Mouse (Mus musculus) midbrain, embryonic 13.5 days (tissue): ENCODE measurements around the gene Prkd2. TPM values are rescaled to one million over a fixed set of nuclear protein-coding genes. Genes with fewer than 3 reads are reported as not detected.
A peak's percentile ranks its signal among the peaks of the same experiment; 100 is the strongest.

Experiments used
- ATAC-seq: fragments of 200-750 bp; cut with Nextera tagmentation; 2 replicates; pipeline ENCODE4 v1.8.0; 2017; ENCODE audit warnings: mild to moderate bottlenecking, moderate TSS enrichment, moderate library complexity
- H3K27ac ChIP-seq: fragments of 300-500 bp; sonication (generic); 2 replicates; pipeline ENCODE4 v1.5.1; 2015; ENCODE audit warnings: inconsistent platforms, mild to moderate bottlenecking, moderate library complexity
- H3K27me3 ChIP-seq: fragments of 300-500 bp; sonication (generic); 2 replicates; pipeline ENCODE4 v1.6.1; 2015; ENCODE audit warnings: mild to moderate bottlenecking, inconsistent platforms
- H3K36me3 ChIP-seq: fragments of 300-500 bp; sonication (generic); 2 replicates; pipeline ENCODE4 v1.6.1; 2015; ENCODE audit warnings: mild to moderate bottlenecking, inconsistent platforms
- H3K4me1 ChIP-seq: fragments of 300-500 bp; sonication (generic); replicated peaks from 2 replicates; pipeline ENCODE4 v1.6.1; 2015; ENCODE audit warnings: inconsistent platforms
- H3K4me2 ChIP-seq: fragments of 300-500 bp; sonication (generic); replicated peaks from 2 replicates; pipeline ENCODE4 v1.6.1; 2015; ENCODE audit warnings: moderate library complexity, mild to moderate bottlenecking, inconsistent platforms
- H3K4me3 ChIP-seq: fragments of 300-500 bp; sonication (generic); replicated peaks from 2 replicates; pipeline ENCODE4 v1.5.1; 2015; ENCODE audit warnings: mild to moderate bottlenecking, inconsistent platforms
- H3K9ac ChIP-seq: fragments of 300-500 bp; sonication (generic); replicated peaks from 2 replicates; pipeline ENCODE4 v1.6.1; 2015; ENCODE audit warnings: mild to moderate bottlenecking, inconsistent platforms
- H3K9me3 ChIP-seq: fragments of 300-500 bp; sonication (generic); 2 replicates; pipeline ENCODE4 v1.6.1; 2016; ENCODE audit warnings: mild to moderate bottlenecking, inconsistent platforms
- WGBS: fragments of 180-500 bp; shearing (Covaris S2); methylation state at CpG from one replicate; pipeline ENCODE4 v1.1.7; 2015; 5-methylcytosine and 5-hydroxymethylcytosine counted together
- polyA plus RNA-seq: library from polyadenylated mRNA; unstranded; fragments of >200 nt; fragmentation: Nextera tagmentation; extraction: Ambion mirVana; gene quantifications from 2 replicates; pipeline ENCODE4 v1.2.1, GENCODE M21; 2015

The Prkd2 gene
- polyA plus RNA-seq: 6.4 and 6.6 TPM in 2 replicates

- peak; percentile 85 for ATAC-seq
- under 1% methylated on average over 31 of the region's 32 CpGs for WGBS
- Histone ChIP-seq H3K27ac (peak within 1 kb of the TSS; percentile 54), H3K4me1 (peaks cover 30% of the 10 kb centered on the region), H3K4me2 (peak within 1 kb of the TSS; percentile 91), H3K27me3 (no peaks in the 10 kb centered on the region), H3K4me3 (peak within 1 kb of the TSS; percentile 62), H3K36me3 (peaks cover 41% of the 10 kb centered on the region), H3K9ac (peak within 1 kb of the TSS; percentile 73), H3K9me3 (no peaks in the 10 kb centered on the region)
These were observed at the start of gene Prkd2 for GRCm38 (mm10) chr7:16842645-16843063. Prkd2 (plus strand) TSS chr7:16842902.

GRCm38 (mm10) chr7:16793010-16793725 is 49.5 kb upstream of the Prkd2 start:
- Histone ChIP-seq H3K4me1 (no peaks in the 10 kb centered on the region), H3K9me3 (no peaks in the 10 kb centered on the region), H3K9ac (no peak overlapping the region), H3K27me3 (no peaks in the 10 kb centered on the region), H3K4me2 (no peak overlapping the region), H3K27ac (no peak overlapping the region), H3K36me3 (peaks cover 17% of the 10 kb centered on the region), H3K4me3 (no peak overlapping the region)
- no peak for ATAC-seq
- 92% methylated on average over 19 of the region's 19 CpGs for WGBS

GRCm38 (mm10) chr7:16794886-16795285 is 47.8 kb upstream of the Prkd2 start:
- Histone ChIP-seq H3K36me3 (peaks cover 18% of the 10 kb centered on the region), H3K9me3 (no peaks in the 10 kb centered on the region), H3K4me2 (no peak overlapping the region), H3K4me1 (no peaks in the 10 kb centered on the region), H3K9ac (no peak overlapping the region), H3K27me3 (no peaks in the 10 kb centered on the region), H3K4me3 (no peak overlapping the region), H3K27ac (no peak overlapping the region)
- ATAC-seq: no peak
- 97% methylated on average over 5 of the region's 5 CpGs for WGBS

GRCm38 (mm10) chr7:16804409-16805028 is 38.2 kb upstream of the Prkd2 start:
- H3K4me2 ChIP-seq: no peak overlapping the region
- WGBS: 37% methylated on average over 8 of the region's 8 CpGs
- peaks cover 24% of the 10 kb centered on the region for H3K36me3 ChIP-seq
- no peaks in the 10 kb centered on the region for H3K9me3 ChIP-seq
- ATAC-seq: peak; percentile 58
- H3K27me3 ChIP-seq: no peaks in the 10 kb centered on the region
- 0 out of 2 replicates have a peak, but pooled peaks cover under 1% of the 10 kb centered on the region for H3K4me1 ChIP-seq
- H3K4me3 ChIP-seq: no peak overlapping the region
- H3K27ac ChIP-seq: no peak overlapping the region
- no peak overlapping the region for H3K9ac ChIP-seq

GRCm38 (mm10) chr7:16807936-16808335 is 34.8 kb upstream of the Prkd2 start:
- Histone ChIP-seq H3K9ac (no peak overlapping the region), H3K36me3 (peaks cover 25% of the 10 kb centered on the region), H3K27me3 (peaks cover 30% of the 10 kb centered on the region), H3K4me3 (no peak overlapping the region), H3K9me3 (no peaks in the 10 kb centered on the region), H3K4me2 (no peak overlapping the region), H3K27ac (no peak overlapping the region), H3K4me1 (peaks cover 32% of the 10 kb centered on the region)
- no peak for ATAC-seq
- 86% methylated on average over 9 of the region's 9 CpGs for WGBS

GRCm38 (mm10) chr7:16808647-16809046 is 34.1 kb upstream of the Prkd2 start:
- Histone ChIP-seq H3K4me1 (peaks cover 39% of the 10 kb centered on the region), H3K9ac (no peak overlapping the region), H3K27ac (no peak overlapping the region), H3K4me3 (no peak overlapping the region), H3K4me2 (no peak overlapping the region), H3K9me3 (no peaks in the 10 kb centered on the region), H3K36me3 (peaks cover 25% of the 10 kb centered on the region), H3K27me3 (peaks cover 35% of the 10 kb centered on the region)
- WGBS: 87% methylated on average over 9 of the region's 9 CpGs
- no peak for ATAC-seq

GRCm38 (mm10) chr7:16809739-16810138 is 33.0 kb upstream of the Prkd2 start:
- H3K9me3 ChIP-seq: no peaks in the 10 kb centered on the region
- H3K27me3 ChIP-seq: peaks cover 35% of the 10 kb centered on the region
- 0 out of 2 replicates have a peak overlapping the region, but pooled peaks have one; percentile 53 for H3K4me3 ChIP-seq
- H3K4me2 ChIP-seq: peak overlapping the region; percentile 82
- H3K36me3 ChIP-seq: peaks cover 25% of the 10 kb centered on the region
- 0 out of 2 replicates have a peak, but pooled peaks have one; percentile 11 for ATAC-seq
- H3K4me1 ChIP-seq: peaks cover 50% of the 10 kb centered on the region
- H3K27ac ChIP-seq: peak overlapping the region; percentile 92; the same call in 1 of the 2 replicates
- no peak overlapping the region for H3K9ac ChIP-seq
- WGBS: 35% methylated on average over 10 of the region's 10 CpGs

GRCm38 (mm10) chr7:16810399-16810919 is 32.2 kb upstream of the Prkd2 start:
- Histone ChIP-seq H3K4me3 (peak overlapping the region; percentile 53), H3K36me3 (peaks cover 25% of the 10 kb centered on the region), H3K4me2 (peak overlapping the region; percentile 82), H3K9me3 (no peaks in the 10 kb centered on the region), H3K27ac (peak overlapping the region; percentile 92), H3K4me1 (peaks cover 57% of the 10 kb centered on the region), H3K9ac (peak overlapping the region; percentile 78), H3K27me3 (peaks cover 35% of the 10 kb centered on the region)
- ATAC-seq: 0 out of 2 replicates have a peak, but pooled peaks have one; percentile 0
- 50% methylated on average over 28 of the region's 28 CpGs for WGBS

- H3K4me2 ChIP-seq: peak overlapping the region; percentile 82
- H3K4me1 ChIP-seq: peaks cover 61% of the 10 kb centered on the region
- H3K36me3 ChIP-seq: peaks cover 25% of the 10 kb centered on the region
- H3K9ac ChIP-seq: peak overlapping the region; percentile 78
- 3% methylated on average over 87 of the region's 90 CpGs for WGBS
- ATAC-seq: peak; percentile 24
- no peaks in the 10 kb centered on the region for H3K9me3 ChIP-seq
- H3K4me3 ChIP-seq: peak overlapping the region; percentile 53
- peaks cover 35% of the 10 kb centered on the region for H3K27me3 ChIP-seq
- peak overlapping the region; percentile 92 for H3K27ac ChIP-seq
These were observed 31.6 kb upstream of the Prkd2 start for GRCm38 (mm10) chr7:16810920-16811648.

- Histone ChIP-seq H3K9me3 (no peaks in the 10 kb centered on the region), H3K4me3 (peak overlapping the region; percentile 53), H3K27ac (peak overlapping the region; percentile 92), H3K36me3 (peaks cover 22% of the 10 kb centered on the region), H3K27me3 (peaks cover 35% of the 10 kb centered on the region), H3K4me1 (peaks cover 61% of the 10 kb centered on the region), H3K4me2 (peak overlapping the region; percentile 82), H3K9ac (peak overlapping the region; percentile 78)
- ATAC-seq: no peak
- 15% methylated on average over 17 of the region's 17 CpGs for WGBS
These were observed 31.0 kb upstream of the Prkd2 start for GRCm38 (mm10) chr7:16811649-16812070.

- Histone ChIP-seq H3K4me1 (peaks cover 67% of the 10 kb centered on the region), H3K9me3 (no peaks in the 10 kb centered on the region), H3K9ac (no peak overlapping the region), H3K27me3 (peaks cover 35% of the 10 kb centered on the region), H3K27ac (0 out of 2 replicates have a peak overlapping the region, but pooled peaks have one; percentile 92), H3K4me3 (no peak overlapping the region), H3K4me2 (peak overlapping the region; percentile 82; the same call in 1 of the 2 replicates), H3K36me3 (peaks cover 20% of the 10 kb centered on the region)
- ATAC-seq: no peak
- WGBS: 82% methylated on average over 2 of the region's 2 CpGs
These were observed 30.2 kb upstream of the Prkd2 start for GRCm38 (mm10) chr7:16812505-16812904.
